In the genomic region with DNA sequence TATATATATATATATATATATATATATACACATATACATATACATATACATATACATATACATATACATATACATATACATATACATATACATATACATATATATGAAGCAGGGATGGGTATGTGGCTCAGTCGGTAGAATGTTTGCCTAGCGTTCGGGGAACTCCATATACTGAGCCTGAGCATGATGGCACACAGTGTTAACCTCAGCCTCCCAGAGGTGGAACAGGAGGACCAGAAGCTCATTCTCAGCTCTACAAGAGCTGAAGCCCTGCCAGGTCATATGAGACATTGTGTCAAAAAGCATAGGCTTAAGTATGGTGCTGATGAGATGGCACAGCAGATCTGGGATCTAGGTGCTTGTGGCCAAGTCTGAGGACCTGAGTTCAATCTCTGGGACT, we compare ENCODE assay signal across 31 mouse cellular contexts. TPM values are rescaled to one million over a fixed set of nuclear protein-coding genes. Genes with fewer than 3 reads are reported as not detected.
"Had no signal": no experiment of that assay in that cellular context is flagged by ENCODE, and none has a peak within 500 bp of the region (broad histone marks: within the 10 kb centered on the region; RNA-seq: fewer than 3 reads in every experiment).

No protein-coding gene starts in this region.

- H3K9me3 ChIP-seq: limb, embryonic 10.5 days; limb, embryonic 12.5 days; limb, embryonic 13.5 days; limb, embryonic 15.5 days; liver, embryonic 12.5 days; liver, embryonic 13.5 days; liver, embryonic 15.5 days; lung, embryonic 15.5 days; midbrain, embryonic 10.5 days; midbrain, embryonic 12.5 days; midbrain, embryonic 13.5 days had no signal

- H3K27me3 ChIP-seq: limb, embryonic 12.5 days; limb, embryonic 13.5 days; limb, embryonic 15.5 days; liver, embryonic 12.5 days; liver, embryonic 13.5 days; liver, embryonic 15.5 days; lung, embryonic 15.5 days; megakaryocyte, embryonic 14.5 days; midbrain, embryonic 12.5 days; midbrain, embryonic 13.5 days had no signal

- DNase-seq: left cerebral cortex, postnatal 4 days; liver; liver, embryonic 13.5 days; liver, postnatal 0 days; lung, adult 18-20 months; lung, adult 2 months; lung, embryonic 14.5 days; lung, postnatal 10 days; lung, postnatal 14 days; lung, postnatal 36 days; lung, postnatal 4 days; midbrain, embryonic 14.5 days had no signal

- H3K4me3 ChIP-seq: left cerebral cortex, adult 2 months; limb, embryonic 10.5 days; limb, embryonic 12.5 days; limb, embryonic 13.5 days; limb, embryonic 15.5 days; liver, embryonic 12.5 days; liver, embryonic 13.5 days; liver, embryonic 15.5 days; lung, embryonic 15.5 days; megakaryocyte, embryonic 14.5 days; midbrain, embryonic 10.5 days; midbrain, embryonic 12.5 days; midbrain, embryonic 13.5 days; myocyte had no signal

- H3K36me3 ChIP-seq: limb, embryonic 10.5 days; limb, embryonic 12.5 days; limb, embryonic 13.5 days; limb, embryonic 15.5 days; lung, embryonic 15.5 days; midbrain, embryonic 10.5 days; midbrain, embryonic 12.5 days; midbrain, embryonic 13.5 days had no signal

- H3K9ac ChIP-seq: limb, embryonic 12.5 days; limb, embryonic 13.5 days; limb, embryonic 15.5 days; liver, embryonic 12.5 days; liver, embryonic 13.5 days; liver, embryonic 14.5 days; liver, embryonic 15.5 days; liver, postnatal 0 days; lung, embryonic 14.5 days; lung, embryonic 15.5 days; midbrain, embryonic 12.5 days; midbrain, embryonic 13.5 days had no signal

- H3K4me2 ChIP-seq: limb, embryonic 12.5 days; limb, embryonic 13.5 days; limb, embryonic 15.5 days; liver, embryonic 11.5 days; liver, embryonic 12.5 days; liver, embryonic 13.5 days; liver, embryonic 15.5 days; lung, embryonic 14.5 days; lung, embryonic 15.5 days; midbrain, embryonic 12.5 days; midbrain, embryonic 13.5 days had no signal

- ATAC-seq: liver, embryonic 12.5 days; liver, postnatal 0 days; lung, postnatal 0 days; midbrain, embryonic 13.5 days; midbrain, embryonic 16.5 days had no signal

- H3K4me1 ChIP-seq: limb, embryonic 10.5 days; limb, embryonic 12.5 days; limb, embryonic 15.5 days; liver, embryonic 13.5 days; liver, embryonic 15.5 days; lung, embryonic 15.5 days; midbrain, embryonic 12.5 days; midbrain, embryonic 13.5 days had no signal

- H3K27ac ChIP-seq: left cerebral cortex, adult 2 months; limb, embryonic 10.5 days; limb, embryonic 12.5 days; limb, embryonic 13.5 days; limb, embryonic 15.5 days; liver, embryonic 12.5 days; liver, embryonic 13.5 days; liver, embryonic 14.5 days; liver, embryonic 15.5 days; lung, embryonic 15.5 days; macrophage; midbrain, embryonic 10.5 days; midbrain, embryonic 12.5 days; midbrain, embryonic 13.5 days had no signal

RNA-seq across cellular contexts. Expression of a gene that starts 8.4 kb away (rescaled TPM):
- total RNA-seq: monocyte, adult 5-6 weeks had no signal
- polyA plus RNA-seq: macrophage had no signal
